Mouse (Mus musculus): ENCODE data around the gene Prpsap1. TPM values are rescaled to one million over a fixed set of nuclear protein-coding genes. Genes with fewer than 3 reads are reported as not detected.
A peak's percentile ranks its signal among the peaks of the same experiment; 100 is the strongest.

Gene Prpsap1
- total and polyA plus RNA-seq, 3 experiments = 79.8 to 114 (median 114) TPM

GRCm38 (mm10) chr11:116423782-116424620 is 70.0 kb downstream of the Prpsap1 start (continued):
- TF ChIP-seq UBTF (IDR thresholded peaks at IDR 0.05; ENCODE audit: low read depth, low read length) = no peak; the same call in 1 of the 2 replicates
- peak; percentile 61; the same call in 1 of the 2 replicates for TF ChIP-seq CHD1 (IDR thresholded peaks at IDR 0.05; ENCODE audit: low read depth, low read length)
- no peak for TF ChIP-seq PAX5 (IDR thresholded peaks at IDR 0.05; ENCODE audit: low read length)
- TF ChIP-seq KAT2A (IDR thresholded peaks at IDR 0.05; ENCODE audit: insufficient replicate concordance, low read length) = 0 out of 2 replicates have a peak, but pooled peaks have one; percentile 64
- TF ChIP-seq ZC3H11A (IDR thresholded peaks at IDR 0.05; ENCODE audit: low read depth, low read length) = no peak
- no peak for TF ChIP-seq CTCF (conservative IDR thresholded peaks at IDR 0.05 in 1 of 2, IDR thresholded peaks at IDR 0.05 in 1 of 2; ENCODE audit: low read depth in 2 of 2, low read length in 2 of 2)
- TF ChIP-seq MXI1 (IDR thresholded peaks at IDR 0.05; ENCODE audit: low read depth, low read length) = peak; percentile 91
- TF ChIP-seq NELFE (IDR thresholded peaks at IDR 0.05; ENCODE audit: low read depth, low read length) = peak; percentile 85
- TF ChIP-seq MAZ (IDR thresholded peaks at IDR 0.05; ENCODE audit: low read depth, low read length) = peak; percentile 88
- TF ChIP-seq SMC3 (IDR thresholded peaks at IDR 0.05; ENCODE audit: low read depth, low read length) = peak; percentile 36
- TF ChIP-seq NRF1 (IDR thresholded peaks at IDR 0.05; ENCODE audit: low read depth, low read length) = no peak
- peak; percentile 92 for TF ChIP-seq TCF12 (IDR thresholded peaks at IDR 0.05; ENCODE audit: low read depth, low read length)

GRCm38 (mm10) chr11:116423214-116423613 is 70.8 kb downstream of the Prpsap1 start:
- H3K36me3 ChIP-seq (replicated peaks in 1 of 2; ENCODE audit: control insufficient read depth in 1 of 2, insufficient read depth in 1 of 2, low read length in 1 of 2) = peaks cover 0 to 3% of the 10 kb centered on the region in 2 experiments
- dilution Hi-C loops (cut with MboI; ENCODE audit: extremely low pct_ligation_motif_present, extremely low pct_unique_long_range_greater_than_20kb, low sequenced_read_pairs) = no loop called here
- TF ChIP-seq UBTF (IDR thresholded peaks at IDR 0.05; ENCODE audit: low read depth, low read length) (no peak), JUN (IDR thresholded peaks at IDR 0.05; ENCODE audit: insufficient read depth, low read depth, low read length) (peak; percentile 13; the same call in 1 of the 2 replicates), NRF1 (IDR thresholded peaks at IDR 0.05; ENCODE audit: low read depth, low read length) (0 out of 2 replicates have a peak, but pooled peaks have one; percentile 1), SMC3 (IDR thresholded peaks at IDR 0.05; ENCODE audit: low read depth, low read length) (no peak), TCF12 (IDR thresholded peaks at IDR 0.05; ENCODE audit: low read depth, low read length) (no peak), ZMIZ1 (IDR thresholded peaks at IDR 0.05; ENCODE audit: low read depth, low read length) (no peak), PAX5 (IDR thresholded peaks at IDR 0.05; ENCODE audit: low read length) (no peak), USF1 (IDR thresholded peaks at IDR 0.05; ENCODE audit: low read depth, low read length) (no peak), MYC (IDR thresholded peaks at IDR 0.05; ENCODE audit: low read depth, low read length) (no peak), ZKSCAN1 (IDR thresholded peaks at IDR 0.05; ENCODE audit: borderline replicate concordance, low read depth, low read length) (peak; percentile 32; the same call in 1 of the 2 replicates), ZNF384 (IDR thresholded peaks at IDR 0.05; ENCODE audit: low read depth, low read length) (peak; percentile 61), USF2 (conservative IDR thresholded peaks at IDR 0.05; ENCODE audit: low read depth, low read length) (no peak), RCOR1 (conservative IDR thresholded peaks at IDR 0.05; ENCODE audit: low read depth, low read length) (0 out of 2 replicates have a peak, but pooled peaks have one; percentile 8), MEF2A (IDR thresholded peaks at IDR 0.05; ENCODE audit: borderline replicate concordance, low read depth, low read length) (no peak), ELF1 (IDR thresholded peaks at IDR 0.05; ENCODE audit: low read depth, low read length) (0 out of 2 replicates have a peak, but pooled peaks have one; percentile 9), E2F4 (IDR thresholded peaks at IDR 0.05; ENCODE audit: insufficient replicate concordance, low read depth, low read length) (no peak), MAFK (IDR thresholded peaks at IDR 0.05; ENCODE audit: insufficient replicate concordance, low read length) (no peak), CHD1 (IDR thresholded peaks at IDR 0.05; ENCODE audit: low read depth, low read length) (no peak), EP300 (IDR thresholded peaks at IDR 0.05; ENCODE audit: low read length) (0 out of 2 replicates have a peak, but pooled peaks have one; percentile 33), JUND (conservative IDR thresholded peaks at IDR 0.05; ENCODE audit: low read depth, low read length) (no peak), MXI1 (IDR thresholded peaks at IDR 0.05; ENCODE audit: low read depth, low read length) (no peak), RAD21 (IDR thresholded peaks at IDR 0.05; ENCODE audit: low read depth, low read length) (no peak), MAZ (IDR thresholded peaks at IDR 0.05; ENCODE audit: low read depth, low read length) (no peak), POLR2AphosphoS2 (IDR thresholded peaks at IDR 0.05; ENCODE audit: low read depth, low read length) (no peak), HCFC1 (IDR thresholded peaks at IDR 0.05; ENCODE audit: low read depth, low read length) (0 out of 2 replicates have a peak, but pooled peaks have one; percentile 2)
- H3K4me2 ChIP-seq (ENCODE audit: insufficient read depth, low read depth, poor library complexity, severe bottlenecking) = peak overlapping the region; percentile 55
- H3K4me1 ChIP-seq (ENCODE audit: control insufficient read depth in 1 of 2, insufficient read depth in 2 of 2) = peaks cover 29 to 86% of the 10 kb centered on the region in 2 experiments
- in situ Hi-C loops (cut with MboI; ENCODE audit: low pct_ligation_motif_present, low pct_unique_long_range_greater_than_20kb, low sequenced_read_pairs) = loop anchor here (25.0 kb wide), 1 partner anchor 786 kb away; the partner anchor contains the start of gene Slc25a19
- H3K4me3 ChIP-seq (replicated peaks in 1 of 3; ENCODE audit: low read depth in 2 of 3, low read length in 2 of 3, poor library complexity in 1 of 3) = peak overlapping the region; percentile 12 to 44 (median 13)
- peak overlapping the region; percentile 97 for H3K27ac ChIP-seq (ENCODE audit: insufficient read depth, low read depth)
- peak overlapping the region; percentile 72 for H3K9ac ChIP-seq (ENCODE audit: insufficient read depth, low read depth)
- H3K27me3 ChIP-seq (replicated peaks) = no peaks in the 10 kb centered on the region
- no peaks in the 10 kb centered on the region for H3K9me3 ChIP-seq (replicated peaks; ENCODE audit: low read length)
- H3K79me2 ChIP-seq (replicated peaks; ENCODE audit: control insufficient read depth, extremely low read depth, insufficient read depth, poor library complexity, severe bottlenecking) = peaks cover 22% of the 10 kb centered on the region
- peak; percentile 71 for DNase-seq (ENCODE audit: extremely low read depth)

All from CH12.LX (cell line).